Mouse (Mus musculus) neural tube, embryonic 15.5 days (tissue): ENCODE data around the gene Ppfia1. TPM values are rescaled to one million over a fixed set of nuclear protein-coding genes. Genes with fewer than 3 reads are reported as not detected.

ENCODE experiments used
- ATAC-seq: fragments of 200-750 bp; cut with Nextera tagmentation; 2 replicates; pipeline ENCODE4 v1.8.0; 2017; ENCODE audit warnings: mild to moderate bottlenecking, moderate TSS enrichment, moderate library complexity; ENCODE audit not compliant: low FRiP score
- H3K27ac ChIP-seq: fragments of 300-500 bp; sonication (generic); replicated peaks from 2 replicates; pipeline ENCODE4 v1.5.1; 2015; ENCODE audit warnings: mild to moderate bottlenecking, inconsistent platforms
- H3K27me3 ChIP-seq: fragments of 300-500 bp; sonication (generic); replicated peaks from 2 replicates; pipeline ENCODE4 v1.6.1; 2015; ENCODE audit warnings: inconsistent platforms
- H3K36me3 ChIP-seq: fragments of 300-500 bp; sonication (generic); 2 replicates; pipeline ENCODE4 v1.6.1; 2015; ENCODE audit warnings: inconsistent platforms
- H3K4me1 ChIP-seq: fragments of 300-500 bp; sonication (generic); 2 replicates; pipeline ENCODE4 v1.6.1; 2015; ENCODE audit warnings: inconsistent platforms
- H3K4me2 ChIP-seq: fragments of 300-500 bp; sonication (generic); 2 replicates; pipeline ENCODE4 v1.6.1; 2015; ENCODE audit warnings: inconsistent platforms, mild to moderate bottlenecking, moderate library complexity
- H3K4me3 ChIP-seq: fragments of 300-500 bp; sonication (generic); replicated peaks from 2 replicates; pipeline ENCODE4 v1.5.1; 2015; ENCODE audit warnings: mild to moderate bottlenecking, inconsistent platforms
- H3K9ac ChIP-seq: fragments of 300-500 bp; sonication (generic); replicated peaks from 2 replicates; pipeline ENCODE4 v1.6.1; 2015; ENCODE audit warnings: mild to moderate bottlenecking, inconsistent platforms
- H3K9me3 ChIP-seq: fragments of 300-500 bp; sonication (generic); replicated peaks from 2 replicates; pipeline ENCODE4 v1.6.1; 2016; ENCODE audit warnings: inconsistent platforms
- WGBS: fragments of 180-500 bp; shearing (Covaris S2); methylation state at CpG from one replicate; pipeline ENCODE4 v1.1.7; 2015; ENCODE audit warnings: mixed read lengths; 5-methylcytosine and 5-hydroxymethylcytosine counted together
- polyA plus RNA-seq: library from polyadenylated mRNA; unstranded; fragments of >200 nt; fragmentation: Nextera tagmentation; extraction: Ambion mirVana; gene quantifications from 2 replicates; pipeline ENCODE4 v1.2.1, GENCODE M21; 2015

Gene Ppfia1
- polyA plus RNA-seq, 1 experiment from 2014 or later = 22.3 TPM

- Histone ChIP-seq H3K36me3 (peaks cover 33% of the 10 kb centered on the region), H3K27ac (no peak overlapping the region), H3K9ac (no peak overlapping the region), H3K4me3 (no peak overlapping the region), H3K27me3 (no peaks in the 10 kb centered on the region), H3K4me2 (no peak overlapping the region), H3K9me3 (no peaks in the 10 kb centered on the region), H3K4me1 (no peaks in the 10 kb centered on the region)
- WGBS = 97% methylated on average over 2 of the region's 2 CpGs
- no peak for ATAC-seq
These were observed 31.6 kb downstream of the Ppfia1 start for GRCm38 (mm10) chr7:144521927-144522326.

- no peak for ATAC-seq
- Histone ChIP-seq H3K9ac (no peak overlapping the region), H3K27ac (no peak overlapping the region), H3K27me3 (no peaks in the 10 kb centered on the region), H3K4me1 (no peaks in the 10 kb centered on the region), H3K36me3 (peaks cover 52% of the 10 kb centered on the region), H3K9me3 (no peaks in the 10 kb centered on the region), H3K4me2 (no peak overlapping the region), H3K4me3 (no peak overlapping the region)
- 98% methylated on average over 5 of the region's 5 CpGs for WGBS
These were observed 33.7 kb downstream of the Ppfia1 start for GRCm38 (mm10) chr7:144519852-144520251.

DNA sequence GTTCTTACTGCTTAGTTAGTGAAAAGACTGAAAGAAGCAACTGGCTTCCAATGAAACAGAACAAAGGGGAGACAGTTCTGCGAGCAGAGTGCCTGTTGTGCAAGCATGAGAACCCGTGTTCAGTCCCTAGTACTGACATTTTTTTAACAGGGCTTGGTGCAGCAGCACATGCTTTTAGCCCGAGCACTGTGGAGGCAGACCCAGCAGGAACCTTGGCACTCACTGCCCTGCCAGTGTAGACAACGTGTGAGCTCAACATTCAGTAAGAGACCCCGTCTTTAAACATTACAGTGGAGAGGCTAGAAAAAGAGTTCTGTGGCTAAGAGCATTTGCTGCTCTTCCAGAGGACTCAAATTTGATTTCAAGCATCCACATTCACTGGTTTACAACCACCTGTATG is 36.8 kb downstream of the Ppfia1 start:
- peaks cover 80% of the 10 kb centered on the region for H3K36me3 ChIP-seq
- H3K9me3 ChIP-seq = no peaks in the 10 kb centered on the region
- no peak for ATAC-seq
- H3K4me2 ChIP-seq = no peak overlapping the region
- H3K4me1 ChIP-seq = no peaks in the 10 kb centered on the region
- no peak overlapping the region for H3K4me3 ChIP-seq
- WGBS = 86% methylated on average over 5 of the region's 5 CpGs
- no peak overlapping the region for H3K27ac ChIP-seq
- H3K27me3 ChIP-seq = no peaks in the 10 kb centered on the region
- no peak overlapping the region for H3K9ac ChIP-seq

GRCm38 (mm10) chr7:144509090-144509489 is 44.4 kb downstream of the Ppfia1 start:
- Histone ChIP-seq H3K4me2 (no peak overlapping the region), H3K36me3 (peaks cover 93% of the 10 kb centered on the region), H3K4me1 (no peaks in the 10 kb centered on the region), H3K4me3 (no peak overlapping the region), H3K27me3 (no peaks in the 10 kb centered on the region), H3K9ac (no peak overlapping the region), H3K9me3 (no peaks in the 10 kb centered on the region), H3K27ac (no peak overlapping the region)
- 94% methylated on average over 4 of the region's 4 CpGs for WGBS
- ATAC-seq = no peak

DNA sequence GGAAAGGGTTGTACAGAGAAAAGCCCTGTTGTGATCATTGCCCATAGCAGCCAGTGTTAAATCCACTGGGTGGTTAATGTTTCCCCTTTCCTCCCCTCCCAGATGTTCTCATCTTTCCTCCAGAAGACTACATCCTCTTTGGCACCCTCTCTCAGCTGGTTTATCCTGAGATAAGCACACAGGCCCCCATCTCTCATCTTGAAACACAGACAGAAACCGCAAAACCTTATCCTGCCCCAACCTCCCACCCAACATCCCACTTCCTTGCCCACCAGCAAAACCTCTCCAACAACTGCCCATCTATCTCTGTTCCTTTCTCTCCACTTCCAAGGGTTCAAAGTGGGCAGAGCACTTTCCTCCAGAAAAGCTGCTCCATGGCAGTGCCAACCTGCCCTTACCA is 46.7 kb downstream of the Ppfia1 start:
- Histone ChIP-seq H3K27me3 (no peaks in the 10 kb centered on the region), H3K4me1 (no peaks in the 10 kb centered on the region), H3K36me3 (peaks cover 96% of the 10 kb centered on the region), H3K4me2 (no peak overlapping the region), H3K9ac (no peak overlapping the region), H3K27ac (no peak overlapping the region), H3K9me3 (no peaks in the 10 kb centered on the region), H3K4me3 (no peak overlapping the region)
- whole genome bisulfite sequencing = 100% methylated on average over 1 of the region's 1 CpGs
- no peak for ATAC-seq

DNA sequence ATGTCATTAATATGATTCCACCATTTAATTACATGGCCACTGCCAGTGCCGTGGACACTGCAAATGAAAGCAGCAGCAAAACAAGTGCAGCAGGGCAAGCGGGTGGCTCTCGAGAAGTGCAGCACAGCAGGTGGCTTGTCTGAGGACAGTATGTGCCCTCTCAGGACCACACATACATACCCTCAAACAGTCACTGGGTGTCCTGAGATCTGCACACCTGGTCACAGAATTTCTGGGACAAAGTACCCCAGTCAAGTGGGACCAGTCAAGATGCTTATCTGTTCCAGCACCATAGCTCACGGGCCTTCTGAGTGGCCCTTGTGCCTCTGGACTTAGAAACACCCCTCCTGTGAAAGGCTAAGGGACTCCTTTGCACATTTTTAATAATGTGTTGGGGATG is 49.6 kb downstream of the Ppfia1 start:
- Histone ChIP-seq H3K9ac (no peak overlapping the region), H3K4me1 (no peaks in the 10 kb centered on the region), H3K4me2 (no peak overlapping the region), H3K36me3 (peaks cover 88% of the 10 kb centered on the region), H3K9me3 (no peaks in the 10 kb centered on the region), H3K27ac (no peak overlapping the region), H3K27me3 (no peaks in the 10 kb centered on the region), H3K4me3 (no peak overlapping the region)
- no peak for ATAC-seq
- WGBS = 91% methylated on average over 4 of the region's 4 CpGs

DNA sequence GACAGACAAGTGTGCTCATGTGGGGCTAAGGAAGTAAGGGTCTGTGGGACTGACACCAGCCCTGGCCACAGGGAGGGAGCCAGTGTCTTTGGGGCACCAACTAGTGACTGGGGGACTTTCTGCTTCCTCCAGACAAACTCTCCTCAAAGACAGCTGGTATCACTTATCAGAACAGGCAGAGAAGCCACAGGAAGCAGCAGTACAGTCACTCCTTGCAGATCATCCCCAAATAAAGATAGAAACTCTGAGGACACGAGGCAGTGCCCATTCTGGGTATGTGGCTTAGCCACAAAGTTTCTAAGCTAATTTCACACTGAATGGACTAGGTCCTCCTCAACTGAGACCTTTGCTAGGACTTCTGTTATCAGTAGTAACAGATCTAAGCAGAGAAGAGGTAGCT is 60.6 kb downstream of the Ppfia1 start:
- Histone ChIP-seq H3K4me3 (no peak overlapping the region), H3K4me1 (no peaks in the 10 kb centered on the region), H3K36me3 (peaks cover 89% of the 10 kb centered on the region), H3K27ac (no peak overlapping the region), H3K4me2 (no peak overlapping the region), H3K9ac (no peak overlapping the region), H3K9me3 (no peaks in the 10 kb centered on the region), H3K27me3 (no peaks in the 10 kb centered on the region)
- ATAC-seq = no peak
- WGBS = 92% methylated on average over 1 of the region's 1 CpGs

DNA sequence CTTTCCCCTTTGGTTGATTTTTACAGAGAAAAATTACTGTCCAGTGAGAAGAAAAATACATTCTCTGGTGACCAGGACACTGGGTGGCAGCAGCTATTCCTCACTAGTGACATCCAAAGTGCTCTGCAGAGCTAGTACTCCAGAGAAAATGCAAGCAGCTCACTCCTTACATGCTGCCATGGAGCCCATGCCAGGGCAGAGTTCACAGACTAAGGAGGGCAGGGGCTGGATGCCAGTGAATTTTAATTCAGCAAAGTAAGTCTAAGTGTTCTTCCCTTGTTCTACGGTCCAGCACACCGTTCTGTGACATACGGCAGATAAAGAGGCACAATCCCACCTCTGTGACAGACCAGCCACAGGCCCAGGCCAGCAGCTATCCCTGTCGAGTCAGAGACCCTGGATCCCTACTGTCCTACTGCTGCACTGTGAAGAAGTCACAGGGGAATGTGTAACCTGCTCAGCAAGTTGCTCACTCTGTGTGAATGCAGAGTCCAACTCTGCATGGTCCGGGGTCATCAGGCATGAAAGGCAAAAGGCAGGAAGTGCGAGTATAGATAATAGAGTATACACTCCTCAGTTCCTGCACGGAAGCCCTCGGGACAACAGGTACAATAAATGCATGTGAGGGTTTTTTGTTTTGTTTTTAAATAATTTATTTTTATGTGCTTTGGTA is 63.2 kb downstream of the Ppfia1 start:
- Histone ChIP-seq H3K4me2 (no peak overlapping the region), H3K36me3 (peaks cover 87% of the 10 kb centered on the region)

DNA sequence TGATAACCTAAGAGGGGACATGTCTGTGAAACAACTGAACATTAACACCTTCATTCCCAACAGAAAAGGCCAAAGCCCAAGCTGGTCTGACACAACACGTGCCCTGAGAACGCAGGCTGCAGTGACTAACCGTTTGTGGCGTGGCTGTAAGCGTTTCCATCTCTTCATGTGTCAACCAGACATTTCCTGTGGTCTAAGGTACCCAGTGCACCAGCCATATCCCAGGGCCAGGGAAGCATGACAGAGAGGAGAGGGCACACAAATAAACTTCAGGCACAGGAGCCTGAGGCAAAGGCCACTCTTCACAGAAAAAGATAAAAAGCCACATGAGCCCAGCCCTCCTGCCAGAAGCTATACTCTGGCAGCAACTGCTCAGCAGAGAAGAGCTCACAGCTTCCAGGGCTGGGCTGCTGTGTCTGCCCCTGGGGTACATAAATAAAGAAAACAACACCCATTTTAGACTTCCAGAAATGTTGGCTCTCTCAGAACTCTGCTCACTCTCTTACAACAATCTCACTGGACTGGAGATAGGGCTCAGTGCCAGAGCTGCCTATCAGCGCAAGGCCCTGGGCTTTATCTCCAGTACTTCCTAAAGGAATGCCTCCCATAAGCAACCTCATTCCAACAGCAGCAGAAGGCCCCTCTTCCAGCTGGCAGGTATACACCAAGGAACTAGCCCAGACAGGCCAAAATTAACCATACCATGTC is 64.3 kb downstream of the Ppfia1 start:
- H3K36me3 ChIP-seq = peaks cover 87% of the 10 kb centered on the region
- H3K27me3 ChIP-seq = no peaks in the 10 kb centered on the region
- 93% methylated on average over 6 of the region's 6 CpGs for WGBS
- H3K4me1 ChIP-seq = no peaks in the 10 kb centered on the region
- H3K9ac ChIP-seq = no peak overlapping the region
- H3K9me3 ChIP-seq = no peaks in the 10 kb centered on the region
- ATAC-seq = no peak
- H3K27ac ChIP-seq = no peak overlapping the region
- no peak overlapping the region for H3K4me3 ChIP-seq
- no peak overlapping the region for H3K4me2 ChIP-seq

More for the DNA sequence above, 63.2 kb downstream of the Ppfia1 start:
- Histone ChIP-seq H3K27me3 (no peaks in the 10 kb centered on the region), H3K4me3 (no peak overlapping the region), H3K27ac (no peak overlapping the region), H3K9ac (no peak overlapping the region), H3K9me3 (no peaks in the 10 kb centered on the region), H3K4me1 (no peaks in the 10 kb centered on the region)
- WGBS = 91% methylated on average over 8 of the region's 8 CpGs
- ATAC-seq = no peak

- H3K4me1 ChIP-seq = no peaks in the 10 kb centered on the region
- no peak overlapping the region for H3K4me2 ChIP-seq
- H3K9me3 ChIP-seq = no peaks in the 10 kb centered on the region
- no peak overlapping the region for H3K4me3 ChIP-seq
- no peak for ATAC-seq
- H3K36me3 ChIP-seq = peaks cover 89% of the 10 kb centered on the region
- H3K27me3 ChIP-seq = no peaks in the 10 kb centered on the region
- H3K9ac ChIP-seq = no peak overlapping the region
- no peak overlapping the region for H3K27ac ChIP-seq
These were observed 73.2 kb downstream of the Ppfia1 start for GRCm38 (mm10) chr7:144480314-144480713.

- 100% methylated on average over 1 of the region's 1 CpGs for WGBS
- peaks cover 81% of the 10 kb centered on the region for H3K36me3 ChIP-seq
- H3K27me3 ChIP-seq = no peaks in the 10 kb centered on the region
These were observed 74.0 kb downstream of the Ppfia1 start for GRCm38 (mm10) chr7:144479569-144479968.

DNA sequence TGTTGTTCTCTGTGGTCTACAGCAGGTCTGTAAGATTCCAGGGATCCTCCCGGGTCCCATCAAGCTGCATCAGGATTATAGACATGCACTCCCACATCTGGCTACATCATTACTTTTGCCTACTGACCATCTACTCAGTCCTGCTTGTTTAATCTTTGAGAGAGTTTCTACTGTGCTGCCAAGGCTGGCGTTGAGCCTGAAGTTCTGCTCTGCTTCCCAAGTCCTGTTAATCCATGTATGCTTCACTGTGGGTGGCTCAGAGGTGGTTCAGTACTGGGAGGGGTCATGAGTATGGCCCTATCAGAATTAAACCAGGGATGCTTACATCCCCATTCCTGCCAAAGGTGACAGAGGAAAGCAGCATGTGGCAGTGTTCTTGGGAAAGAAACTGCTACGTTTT is 77.8 kb downstream of the Ppfia1 start:
- no peak for ATAC-seq
- Histone ChIP-seq H3K4me1 (peaks cover 5% of the 10 kb centered on the region; the same call in 1 of the 2 replicates), H3K9me3 (no peaks in the 10 kb centered on the region), H3K4me2 (no peak overlapping the region), H3K36me3 (peaks cover 43% of the 10 kb centered on the region), H3K27ac (no peak overlapping the region), H3K27me3 (no peaks in the 10 kb centered on the region), H3K9ac (no peak overlapping the region), H3K4me3 (no peak overlapping the region)
- WGBS = 96% methylated on average over 3 of the region's 3 CpGs

More at GRCm38 (mm10) chr7:144479569-144479968, 74.0 kb downstream of the Ppfia1 start:
- H3K9ac ChIP-seq = no peak overlapping the region
- no peak overlapping the region for H3K4me2 ChIP-seq
- ATAC-seq = no peak
- H3K4me1 ChIP-seq = no peaks in the 10 kb centered on the region
- no peaks in the 10 kb centered on the region for H3K9me3 ChIP-seq
- no peak overlapping the region for H3K27ac ChIP-seq
- no peak overlapping the region for H3K4me3 ChIP-seq
